ENCODE assay signal across 9 mouse cellular contexts in the genomic region with DNA sequence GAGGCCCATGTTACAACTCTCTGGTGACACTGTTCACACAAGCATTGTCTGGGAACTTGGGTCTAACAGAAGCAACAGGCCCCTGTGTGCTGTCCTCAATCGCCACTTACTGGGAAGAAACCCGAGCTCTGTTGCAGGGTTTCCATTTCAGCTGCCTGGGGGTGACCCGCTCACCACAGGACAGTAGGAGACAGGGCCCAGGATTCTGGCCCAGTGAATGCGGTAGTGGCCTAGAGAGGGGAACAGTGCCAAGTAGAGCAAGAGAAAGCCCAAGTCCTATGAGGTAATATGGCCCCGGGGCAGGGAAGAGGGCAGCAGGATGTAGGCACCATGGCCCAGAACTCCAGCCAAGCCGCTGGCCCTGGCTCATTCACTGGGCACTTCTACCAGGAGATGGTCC. TPM values are rescaled to one million over a fixed set of nuclear protein-coding genes. Genes with fewer than 3 reads are reported as not detected.
DNase-seq lines count a peak whose midpoint lies in the region; ATAC-seq and TF ChIP-seq lines count a peak whose summit lies in the region.
"Had no signal": no experiment of that assay in that cellular context is flagged by ENCODE, and none has a peak within 500 bp of the region (broad histone marks: within the 10 kb centered on the region; RNA-seq: fewer than 3 reads in every experiment).

No protein-coding gene starts in this region.

- H3K27ac ChIP-seq in hindbrain, embryonic 10.5 days = peak overlapping the region; percentile 76
- H3K27ac ChIP-seq in hindbrain, embryonic 13.5 days = no peak overlapping the region
- H3K27ac ChIP-seq in heart, embryonic 14.5 days (replicated peaks in 1 of 2; ENCODE audit: control insufficient read depth in 1 of 2, insufficient read depth in 1 of 2, low read depth in 2 of 2, low read length in 2 of 2) = peak overlapping the region; percentile 87 to 93
- H3K27ac ChIP-seq in limb, embryonic 14.5 days (replicated peaks; ENCODE audit: low read depth, low read length) = 0 out of 2 replicates have a peak overlapping the region, but pooled peaks have one; percentile 9
- H3K27ac ChIP-seq in midbrain, embryonic 13.5 days = no peak overlapping the region
- H3K27ac ChIP-seq: liver, embryonic 14.5 days had no signal

- no peak for DNase-seq in hindbrain, embryonic 10.5 days (ENCODE audit: low spot score)
- peak; percentile 69 for DNase-seq in adrenal gland, postnatal 14 days
- DNase-seq in limb, embryonic 14.5 days (ENCODE audit: low spot score) = no peak
- DNase-seq in embryo, embryonic 10 days (ENCODE audit: low spot score) = no peak
- DNase-seq in layer of hippocampus, postnatal 10 days (ENCODE audit: low spot score in 2 of 2) = no peak

- no peaks in the 10 kb centered on the region for H3K27me3 ChIP-seq in hindbrain, embryonic 10.5 days (ENCODE audit: insufficient read depth, poor library complexity, severe bottlenecking)
- no peaks in the 10 kb centered on the region for H3K27me3 ChIP-seq in hindbrain, embryonic 13.5 days
- no peaks in the 10 kb centered on the region for H3K27me3 ChIP-seq in heart, embryonic 14.5 days (ENCODE audit: control insufficient read depth, insufficient read depth, low read length)
- no peaks in the 10 kb centered on the region for H3K27me3 ChIP-seq in limb, embryonic 14.5 days (ENCODE audit: control insufficient read depth, insufficient read depth, low read length)
- H3K27me3 ChIP-seq in midbrain, embryonic 13.5 days = no peaks in the 10 kb centered on the region

- H3K9ac ChIP-seq in hindbrain, embryonic 13.5 days = no peak overlapping the region
- no peak overlapping the region for H3K9ac ChIP-seq in heart, embryonic 14.5 days (ENCODE audit: low read length)
- H3K9ac ChIP-seq in limb, embryonic 14.5 days (ENCODE audit: low read depth, low read length, severe bottlenecking) = no peak overlapping the region
- H3K9ac ChIP-seq in midbrain, embryonic 13.5 days (replicated peaks) = no peak overlapping the region
- H3K9ac ChIP-seq: liver, embryonic 14.5 days had no signal

- H3K4me1 ChIP-seq in hindbrain, embryonic 10.5 days (replicated peaks) = peaks cover 47% of the 10 kb centered on the region
- H3K4me1 ChIP-seq in hindbrain, embryonic 13.5 days (replicated peaks) = peaks cover 55% of the 10 kb centered on the region
- peaks cover 16 to 21% of the 10 kb centered on the region in 2 experiments; a peak in 3 of 4 replicates for H3K4me1 ChIP-seq in heart, embryonic 14.5 days (ENCODE audit: control insufficient read depth in 2 of 2, insufficient read depth in 2 of 2, low read length in 2 of 2)
- peaks cover 12% of the 10 kb centered on the region for H3K4me1 ChIP-seq in limb, embryonic 14.5 days (ENCODE audit: control insufficient read depth, insufficient read depth, low read length)
- H3K4me1 ChIP-seq in midbrain, embryonic 13.5 days (replicated peaks) = peaks cover 34% of the 10 kb centered on the region

- H3K4me2 ChIP-seq in hindbrain, embryonic 13.5 days = no peak overlapping the region
- no peak overlapping the region for H3K4me2 ChIP-seq in heart, embryonic 14.5 days (ENCODE audit: low read length)
- H3K4me2 ChIP-seq in limb, embryonic 14.5 days (replicated peaks; ENCODE audit: low read depth, low read length, severe bottlenecking) = no peak overlapping the region
- no peak overlapping the region for H3K4me2 ChIP-seq in midbrain, embryonic 13.5 days (replicated peaks)

- no peak for TF ChIP-seq POLR2A in limb, embryonic 14.5 days (IDR thresholded peaks at IDR 0.05; ENCODE audit: borderline replicate concordance, extremely low read depth, insufficient read depth, insufficient read length)

- H3K4me3 ChIP-seq in hindbrain, embryonic 10.5 days = no peak overlapping the region
- no peak overlapping the region for H3K4me3 ChIP-seq in hindbrain, embryonic 13.5 days
- no peak overlapping the region for H3K4me3 ChIP-seq in heart, embryonic 14.5 days (ENCODE audit: control insufficient read depth in 1 of 2, insufficient read depth in 1 of 2, low read depth in 1 of 2, low read length in 2 of 2)
- H3K4me3 ChIP-seq in limb, embryonic 14.5 days (replicated peaks; ENCODE audit: low read length) = no peak overlapping the region
- H3K4me3 ChIP-seq in midbrain, embryonic 13.5 days (replicated peaks) = no peak overlapping the region

- H3K9me3 ChIP-seq in hindbrain, embryonic 10.5 days = peaks cover 5% of the 10 kb centered on the region; the same call in 1 of the 2 replicates
- H3K9me3 ChIP-seq in hindbrain, embryonic 13.5 days = no peaks in the 10 kb centered on the region
- no peaks in the 10 kb centered on the region for H3K9me3 ChIP-seq in heart, embryonic 14.5 days (ENCODE audit: control insufficient read depth, low read length)
- no peaks in the 10 kb centered on the region for H3K9me3 ChIP-seq in limb, embryonic 14.5 days (ENCODE audit: control insufficient read depth, low read length)
- peaks cover 2% of the 10 kb centered on the region; the same call in 1 of the 2 replicates for H3K9me3 ChIP-seq in midbrain, embryonic 13.5 days

- H3K36me3 ChIP-seq in hindbrain, embryonic 10.5 days = peaks cover 38% of the 10 kb centered on the region
- peaks cover 27% of the 10 kb centered on the region for H3K36me3 ChIP-seq in hindbrain, embryonic 13.5 days
- no peaks in the 10 kb centered on the region; the same call in 1 of the 2 replicates for H3K36me3 ChIP-seq in heart, embryonic 14.5 days (ENCODE audit: control insufficient read depth, insufficient read depth, low read length)
- H3K36me3 ChIP-seq in limb, embryonic 14.5 days (ENCODE audit: control insufficient read depth, insufficient read depth, low read length) = 0 out of 2 replicates have a peak, but pooled peaks cover 5% of the 10 kb centered on the region
- peaks cover 27% of the 10 kb centered on the region for H3K36me3 ChIP-seq in midbrain, embryonic 13.5 days

- WGBS in hindbrain, embryonic 10.5 days = 68% methylated on average over 6 of the region's 6 CpGs
- WGBS in hindbrain, embryonic 13.5 days = 84% methylated on average over 6 of the region's 6 CpGs
- WGBS in heart, embryonic 14.5 days = 77% methylated on average over 6 of the region's 6 CpGs
- WGBS in limb, embryonic 14.5 days = 67% methylated on average over 6 of the region's 6 CpGs
- 80% methylated on average over 6 of the region's 6 CpGs for WGBS in midbrain, embryonic 13.5 days

- ATAC-seq in hindbrain, embryonic 13.5 days (ENCODE audit: low FRiP score) = no peak
- no peak for ATAC-seq in heart, embryonic 14.5 days (ENCODE audit: insufficient number of reproducible peaks, insufficient read depth, low FRiP score, low read depth)
- no peak for ATAC-seq in limb, embryonic 14.5 days (ENCODE audit: low FRiP score, low read depth)
- no peak for ATAC-seq in midbrain, embryonic 13.5 days

RNA-seq across cellular contexts. Expression of a gene that starts 11.4 kb away (rescaled TPM):
- polyA plus RNA-seq in hindbrain, embryonic 10.5 days (2016; fragmentation: Nextera tagmentation; extraction: Ambion mirVana) = 6.0 and 8.1 TPM in 2 replicates
- 14.4 and 15.1 TPM in 2 replicates for polyA plus RNA-seq in hindbrain, embryonic 13.5 days (2015; fragmentation: Nextera tagmentation; extraction: Ambion mirVana)
- total RNA-seq in adrenal gland, postnatal 14 days (2021) = 23.4 and 25.3 TPM in 2 replicates
- polyA plus RNA-seq in heart, embryonic 14.5 days (2014; fragmentation: Nextera tagmentation; extraction: Ambion mirVana) = 1.2 and 1.9 TPM in 2 replicates
- polyA plus RNA-seq in limb, embryonic 14.5 days (2012; rRNA removed) = 25.5 and 30.0 TPM in 2 replicates
- 4.7 and 4.9 TPM in 2 replicates for polyA plus RNA-seq in limb, embryonic 14.5 days (2014; fragmentation: Nextera tagmentation; extraction: Ambion mirVana)
- 100 to 1,000 TPM; 124 to 133 TPM for total RNA-seq in layer of hippocampus, postnatal 10 days (2021)
- 13.4 and 15.3 TPM in 2 replicates for polyA plus RNA-seq in midbrain, embryonic 13.5 days (2015; fragmentation: Nextera tagmentation; extraction: Ambion mirVana)

RNA-seq across cellular contexts. Expression of a gene that starts 19.1 kb away (rescaled TPM):
- polyA plus RNA-seq in hindbrain, embryonic 10.5 days (2016; fragmentation: Nextera tagmentation; extraction: Ambion mirVana) = 0.09 and 0.12 TPM in 2 replicates
- 0.42 and 0.43 TPM in 2 replicates for polyA plus RNA-seq in hindbrain, embryonic 13.5 days (2015; fragmentation: Nextera tagmentation; extraction: Ambion mirVana)
- total RNA-seq in adrenal gland, postnatal 14 days (2021) = not detected in 2 replicates
- polyA plus RNA-seq in heart, embryonic 14.5 days (2014; fragmentation: Nextera tagmentation; extraction: Ambion mirVana) = not detected in 2 replicates
- 0.38 and 0.54 TPM in 2 replicates for polyA plus RNA-seq in limb, embryonic 14.5 days (2012; rRNA removed)
- 0.21 TPM in 1 of 2 replicates, not detected in the other for polyA plus RNA-seq in limb, embryonic 14.5 days (2014; fragmentation: Nextera tagmentation; extraction: Ambion mirVana)
- 1 to 10 TPM; 3.1 to 5.1 TPM for total RNA-seq in layer of hippocampus, postnatal 10 days (2021)
- polyA plus RNA-seq in midbrain, embryonic 13.5 days (2015; fragmentation: Nextera tagmentation; extraction: Ambion mirVana) = 0.47 and 0.48 TPM in 2 replicates
- polyA plus RNA-seq: liver, embryonic 14.5 days had no signal

RNA-seq across cellular contexts. Expression of a gene that starts 40.3 kb away (rescaled TPM):
- 366 and 403 TPM in 2 replicates for polyA plus RNA-seq in hindbrain, embryonic 10.5 days (2016; fragmentation: Nextera tagmentation; extraction: Ambion mirVana)
- polyA plus RNA-seq in hindbrain, embryonic 13.5 days (2015; fragmentation: Nextera tagmentation; extraction: Ambion mirVana) = 192 and 194 TPM in 2 replicates
- total RNA-seq in adrenal gland, postnatal 14 days (2021) = 47.2 and 51.2 TPM in 2 replicates
- polyA plus RNA-seq in heart, embryonic 14.5 days (2014; fragmentation: Nextera tagmentation; extraction: Ambion mirVana) = 181 and 184 TPM in 2 replicates
- 229 and 246 TPM in 2 replicates for polyA plus RNA-seq in limb, embryonic 14.5 days (2012; rRNA removed)
- polyA plus RNA-seq in limb, embryonic 14.5 days (2014; fragmentation: Nextera tagmentation; extraction: Ambion mirVana) = 241 and 262 TPM in 2 replicates
- total RNA-seq in layer of hippocampus, postnatal 10 days (2021) = 10 to 100 TPM; 63.0 to 65.2 TPM
- polyA plus RNA-seq in midbrain, embryonic 13.5 days (2015; fragmentation: Nextera tagmentation; extraction: Ambion mirVana) = 215 and 219 TPM in 2 replicates

Comparison
In these comparisons a context has a peak if more than half of its experiments do, and no peak if none do; other contexts are left out.
1. H3K27ac ChIP-seq: peak in hindbrain, embryonic 10.5 days (single experiment), heart, embryonic 14.5 days (2 of 2) and limb, embryonic 14.5 days (single experiment); none in hindbrain, embryonic 13.5 days (single experiment) and midbrain, embryonic 13.5 days (single experiment).